Mouse (Mus musculus): ENCODE measurements at regions not wholly inside any gene's neighbourhood (a gene's known extent, or its start where the extent isn't known, plus 50 kb on each side); places are given as distances from the start of the nearest gene placed in this dataset.

DNA sequence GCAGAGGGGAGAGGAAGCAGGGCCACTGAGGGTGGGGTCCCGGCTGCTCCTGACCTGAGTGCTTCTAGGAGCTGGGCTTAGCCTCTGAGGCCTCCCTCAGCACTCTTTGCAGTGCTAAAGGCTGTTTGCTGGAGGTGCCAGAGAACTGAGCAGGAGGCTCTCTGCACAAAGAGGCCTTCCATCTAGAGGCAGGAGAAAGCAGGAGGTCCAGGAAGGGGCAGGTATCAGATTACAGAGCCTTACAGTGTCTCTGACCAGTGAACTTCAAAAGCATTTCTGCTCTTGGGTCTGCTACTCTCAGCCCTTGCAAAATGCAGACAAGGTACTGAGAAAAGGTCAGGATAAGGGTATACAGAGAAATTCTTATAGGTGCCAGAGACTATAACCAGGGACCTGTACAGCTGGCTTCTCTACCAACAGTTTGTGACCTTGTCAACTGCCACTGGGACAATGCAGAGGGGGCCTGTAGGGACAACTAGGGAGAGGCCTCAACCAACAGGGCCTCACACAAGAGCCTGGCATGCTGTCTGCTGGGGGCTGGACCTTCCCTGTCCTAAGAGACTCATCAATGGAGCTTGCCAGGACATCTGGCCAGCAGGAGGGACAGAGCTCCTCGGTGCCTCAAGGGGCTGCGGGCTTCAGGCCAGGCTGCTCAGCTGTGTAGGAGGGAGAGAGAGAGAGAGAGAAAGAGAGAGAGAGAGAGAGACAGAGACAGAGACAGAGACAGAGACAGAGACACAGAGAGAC is 380.3 kb upstream of the Tshz3 start:
- no peaks in the 10 kb centered on the region for H3K36me3 ChIP-seq (ENCODE audit: control insufficient read depth, insufficient read depth, low read length)

GRCm38 (mm10) chr7:36313751-36314150 is 384.2 kb upstream of the Tshz3 start:
- Histone ChIP-seq H3K4me3 (ENCODE audit: low read depth, low read length) (no peak overlapping the region), H3K9ac (ENCODE audit: low read depth, low read length) (no peak overlapping the region), H3K36me3 (ENCODE audit: control insufficient read depth, insufficient read depth, low read length) (no peaks in the 10 kb centered on the region), H3K9me3 (ENCODE audit: control insufficient read depth, low read length) (no peaks in the 10 kb centered on the region), H3K27ac (ENCODE audit: low read depth, low read length) (no peak overlapping the region), H3K27me3 (ENCODE audit: control insufficient read depth, insufficient read depth, low read length) (no peaks in the 10 kb centered on the region), H3K4me1 (replicated peaks; ENCODE audit: control insufficient read depth, insufficient read depth, low read length) (no peaks in the 10 kb centered on the region), H3K4me2 (replicated peaks; ENCODE audit: low read depth, low read length) (no peak overlapping the region)
- WGBS, result 78% methylated on average over 1 of the region's 1 CpGs
- ATAC-seq (ENCODE audit: low FRiP score) (no peak), DNase-seq (ENCODE audit: low spot score) (no peak)

More for the DNA sequence above, 380.3 kb upstream of the Tshz3 start:
- no peak overlapping the region for H3K27ac ChIP-seq (ENCODE audit: low read depth, low read length)
- no peaks in the 10 kb centered on the region for H3K4me1 ChIP-seq (replicated peaks; ENCODE audit: control insufficient read depth, insufficient read depth, low read length)
- 40% methylated on average over 3 of the region's 3 CpGs for WGBS
- DNase-seq (ENCODE audit: low spot score) (no peak), ATAC-seq (ENCODE audit: low FRiP score) (no peak)
- no peak overlapping the region for H3K4me3 ChIP-seq (ENCODE audit: low read depth, low read length)
- no peaks in the 10 kb centered on the region for H3K9me3 ChIP-seq (ENCODE audit: control insufficient read depth, low read length)
- H3K9ac ChIP-seq (ENCODE audit: low read depth, low read length), result no peak overlapping the region; the same call in 1 of the 2 replicates
- H3K4me2 ChIP-seq (replicated peaks; ENCODE audit: low read depth, low read length), result no peak overlapping the region
- H3K27me3 ChIP-seq (ENCODE audit: control insufficient read depth, insufficient read depth, low read length), result no peaks in the 10 kb centered on the region

- DNase-seq (ENCODE audit: low spot score) (no peak), ATAC-seq (ENCODE audit: low FRiP score) (no peak)
- H3K27me3 ChIP-seq (ENCODE audit: control insufficient read depth, insufficient read depth, low read length), result no peaks in the 10 kb centered on the region
Observed at GRCm38 (mm10) chr7:36309761-36310605, 387.9 kb upstream of the Tshz3 start.

DNA sequence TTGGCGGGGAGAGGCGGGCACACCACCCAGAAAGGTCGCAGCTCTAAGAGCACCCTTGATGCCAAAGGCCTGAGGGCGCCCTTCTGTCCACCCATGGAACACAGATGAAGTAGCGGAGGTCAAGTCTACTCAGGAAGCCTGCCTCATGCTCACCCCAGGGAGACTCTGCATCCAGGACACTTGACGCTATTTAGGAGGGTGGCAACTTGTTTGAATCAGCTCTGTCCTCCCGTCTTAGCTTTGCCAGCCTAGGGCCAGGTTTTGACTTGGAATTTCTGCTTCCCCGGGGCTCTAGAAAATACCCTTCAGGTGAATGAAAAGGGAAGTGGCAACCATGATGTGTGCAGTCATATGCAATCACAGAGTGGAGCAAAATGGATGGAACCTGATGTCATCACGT is 389.2 kb upstream of the Tshz3 start:
- no peak overlapping the region for H3K4me2 ChIP-seq (replicated peaks; ENCODE audit: low read depth, low read length)
- H3K27me3 ChIP-seq (ENCODE audit: control insufficient read depth, insufficient read depth, low read length), result no peaks in the 10 kb centered on the region
- H3K36me3 ChIP-seq (ENCODE audit: control insufficient read depth, insufficient read depth, low read length), result no peaks in the 10 kb centered on the region
- H3K4me1 ChIP-seq (replicated peaks; ENCODE audit: control insufficient read depth, insufficient read depth, low read length), result no peaks in the 10 kb centered on the region
- H3K9me3 ChIP-seq (ENCODE audit: control insufficient read depth, low read length), result no peaks in the 10 kb centered on the region
- WGBS, result 89% methylated on average over 9 of the region's 9 CpGs
- H3K9ac ChIP-seq (ENCODE audit: low read depth, low read length), result no peak overlapping the region
- no peak overlapping the region for H3K4me3 ChIP-seq (ENCODE audit: low read depth, low read length)
- DNase-seq (ENCODE audit: low spot score) (no peak), ATAC-seq (ENCODE audit: low FRiP score) (no peak)
- no peak overlapping the region for H3K27ac ChIP-seq (ENCODE audit: low read depth, low read length)

More at GRCm38 (mm10) chr7:36309761-36310605, 387.9 kb upstream of the Tshz3 start:
- H3K4me3 ChIP-seq (ENCODE audit: low read depth, low read length), result no peak overlapping the region
- no peaks in the 10 kb centered on the region for H3K4me1 ChIP-seq (replicated peaks; ENCODE audit: control insufficient read depth, insufficient read depth, low read length)
- WGBS, result 84% methylated on average over 5 of the region's 5 CpGs
- H3K27ac ChIP-seq (ENCODE audit: low read depth, low read length), result no peak overlapping the region
- no peaks in the 10 kb centered on the region for H3K36me3 ChIP-seq (ENCODE audit: control insufficient read depth, insufficient read depth, low read length)
- no peak overlapping the region for H3K9ac ChIP-seq (ENCODE audit: low read depth, low read length)
- H3K9me3 ChIP-seq (ENCODE audit: control insufficient read depth, low read length), result no peaks in the 10 kb centered on the region
- H3K4me2 ChIP-seq (replicated peaks; ENCODE audit: low read depth, low read length), result no peak overlapping the region

DNA sequence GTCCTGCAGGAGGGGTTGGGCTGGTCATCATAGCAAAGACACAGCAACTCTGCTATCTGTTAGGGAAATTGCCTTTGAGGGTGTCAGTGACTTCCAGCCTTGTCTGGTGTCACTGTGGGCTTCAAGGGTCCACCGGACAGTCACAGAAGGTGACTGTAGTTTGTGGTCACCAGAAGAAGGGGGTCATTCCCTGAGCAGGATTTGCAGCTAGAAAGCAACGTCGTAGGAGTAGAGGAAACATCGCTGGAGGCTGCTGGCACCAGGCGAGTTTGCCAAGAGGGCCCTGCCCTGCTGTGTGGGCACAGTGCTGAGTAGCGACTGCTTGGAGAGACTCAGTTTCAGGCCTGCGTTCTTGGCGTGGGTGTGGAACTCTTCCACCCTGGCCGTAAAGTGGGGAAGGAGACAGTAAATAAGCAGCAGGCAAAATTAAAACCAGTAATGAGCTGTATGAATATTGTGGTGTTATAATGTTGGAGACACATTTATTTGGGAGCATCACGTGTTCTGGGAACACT is 389.8 kb upstream of the Tshz3 start:
- H3K27me3 ChIP-seq (ENCODE audit: control insufficient read depth, insufficient read depth, low read length), result no peaks in the 10 kb centered on the region
- H3K4me2 ChIP-seq (replicated peaks; ENCODE audit: low read depth, low read length), result no peak overlapping the region
- no peaks in the 10 kb centered on the region for H3K4me1 ChIP-seq (replicated peaks; ENCODE audit: control insufficient read depth, insufficient read depth, low read length)
- DNase-seq (ENCODE audit: low spot score) (no peak), ATAC-seq (ENCODE audit: low FRiP score) (no peak)
- no peaks in the 10 kb centered on the region for H3K9me3 ChIP-seq (ENCODE audit: control insufficient read depth, low read length)
- H3K27ac ChIP-seq (ENCODE audit: low read depth, low read length), result no peak overlapping the region
- WGBS, result 86% methylated on average over 10 of the region's 10 CpGs
- no peaks in the 10 kb centered on the region for H3K36me3 ChIP-seq (ENCODE audit: control insufficient read depth, insufficient read depth, low read length)
- no peak overlapping the region for H3K4me3 ChIP-seq (ENCODE audit: low read depth, low read length)
- no peak overlapping the region for H3K9ac ChIP-seq (ENCODE audit: low read depth, low read length)

GRCm38 (mm10) chr7:36277275-36277674 is 420.6 kb upstream of the Tshz3 start:
- DNase-seq (ENCODE audit: low spot score) (no peak), ATAC-seq (ENCODE audit: low FRiP score) (no peak)
- H3K4me2 ChIP-seq (replicated peaks; ENCODE audit: low read depth, low read length), result no peak overlapping the region
- H3K27ac ChIP-seq (ENCODE audit: low read depth, low read length), result no peak overlapping the region
- no peaks in the 10 kb centered on the region for H3K4me1 ChIP-seq (replicated peaks; ENCODE audit: control insufficient read depth, insufficient read depth, low read length)
- no peak overlapping the region for H3K9ac ChIP-seq (ENCODE audit: low read depth, low read length)
- H3K27me3 ChIP-seq (ENCODE audit: control insufficient read depth, insufficient read depth, low read length), result no peaks in the 10 kb centered on the region
- H3K9me3 ChIP-seq (ENCODE audit: control insufficient read depth, low read length), result no peaks in the 10 kb centered on the region
- no peak overlapping the region for H3K4me3 ChIP-seq (ENCODE audit: low read depth, low read length)
- no peaks in the 10 kb centered on the region for H3K36me3 ChIP-seq (ENCODE audit: control insufficient read depth, insufficient read depth, low read length)

DNA sequence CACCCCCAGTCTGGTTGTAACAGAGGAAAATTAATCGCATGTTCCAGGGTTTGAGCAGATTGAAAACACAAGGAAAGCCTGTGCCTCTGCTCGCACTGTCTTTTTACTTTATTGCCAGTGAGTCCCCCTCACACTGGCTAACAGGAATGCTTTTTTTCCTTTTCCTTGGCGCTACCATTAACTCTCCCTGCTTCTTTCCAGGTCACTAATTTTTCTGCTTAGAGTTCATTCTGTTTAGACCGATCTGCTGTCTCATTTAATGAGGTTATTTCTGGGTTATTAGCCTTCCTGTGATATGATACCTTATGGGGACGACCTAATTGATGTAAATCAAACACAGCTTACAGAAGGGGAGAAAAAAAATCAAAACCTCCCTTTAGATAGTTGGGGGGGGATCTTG is 429.0 kb upstream of the Tshz3 start:
- Histone ChIP-seq H3K9ac (ENCODE audit: low read depth, low read length) (no peak overlapping the region), H3K4me1 (replicated peaks; ENCODE audit: control insufficient read depth, insufficient read depth, low read length) (no peaks in the 10 kb centered on the region), H3K27me3 (ENCODE audit: control insufficient read depth, insufficient read depth, low read length) (no peaks in the 10 kb centered on the region), H3K4me2 (replicated peaks; ENCODE audit: low read depth, low read length) (no peak overlapping the region), H3K9me3 (ENCODE audit: control insufficient read depth, low read length) (no peaks in the 10 kb centered on the region), H3K4me3 (ENCODE audit: low read depth, low read length) (no peak overlapping the region), H3K36me3 (ENCODE audit: control insufficient read depth, insufficient read depth, low read length) (no peaks in the 10 kb centered on the region), H3K27ac (ENCODE audit: low read depth, low read length) (no peak overlapping the region)
- 43% methylated on average over 5 of the region's 5 CpGs for WGBS
- ATAC-seq (ENCODE audit: low FRiP score) (no peak), DNase-seq (ENCODE audit: low spot score) (no peak)

DNA sequence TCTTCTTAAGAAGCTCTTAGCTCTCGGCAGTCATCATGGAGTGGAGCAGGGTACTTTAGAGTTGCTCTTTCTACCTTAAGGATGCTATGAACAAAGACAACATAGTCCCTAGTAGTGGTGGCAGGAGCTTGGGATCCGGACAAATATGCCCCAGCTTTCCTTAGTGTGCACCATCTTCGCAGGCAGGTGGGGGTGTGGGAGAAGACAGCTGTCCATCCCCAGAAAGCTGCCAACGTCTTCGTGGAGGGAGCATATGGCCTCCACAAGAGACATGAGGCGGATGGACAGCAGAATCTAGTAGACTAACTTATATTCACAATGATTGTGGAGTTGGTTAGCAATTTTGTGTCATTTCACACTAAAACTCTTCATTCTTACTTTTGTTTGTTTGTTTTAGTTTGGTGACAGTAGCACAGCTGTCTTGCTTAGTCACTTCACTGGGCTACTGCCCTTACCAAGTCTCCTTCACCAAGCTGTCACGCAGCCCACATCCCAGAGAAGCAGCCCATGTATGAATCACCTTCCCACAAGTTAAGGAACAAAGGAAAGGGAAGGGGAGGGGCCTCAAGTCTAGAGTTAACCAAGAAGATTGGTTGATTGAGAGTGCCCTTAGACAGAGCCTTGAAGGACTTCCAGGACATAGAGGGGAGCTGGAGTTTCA is 432.6 kb upstream of the Tshz3 start:
- no peaks in the 10 kb centered on the region for H3K9me3 ChIP-seq (ENCODE audit: control insufficient read depth, low read length)
- H3K4me3 ChIP-seq (ENCODE audit: low read depth, low read length), result no peak overlapping the region
- no peaks in the 10 kb centered on the region for H3K4me1 ChIP-seq (replicated peaks; ENCODE audit: control insufficient read depth, insufficient read depth, low read length)
- ATAC-seq (ENCODE audit: low FRiP score) (no peak), DNase-seq (ENCODE audit: low spot score) (no peak)
- H3K27ac ChIP-seq (ENCODE audit: low read depth, low read length), result no peak overlapping the region
- 94% methylated on average over 7 of the region's 7 CpGs for WGBS
- H3K36me3 ChIP-seq (ENCODE audit: control insufficient read depth, insufficient read depth, low read length), result no peaks in the 10 kb centered on the region
- no peaks in the 10 kb centered on the region for H3K27me3 ChIP-seq (ENCODE audit: control insufficient read depth, insufficient read depth, low read length)
- H3K4me2 ChIP-seq (replicated peaks; ENCODE audit: low read depth, low read length), result no peak overlapping the region
- H3K9ac ChIP-seq (ENCODE audit: low read depth, low read length), result no peak overlapping the region

All from hindbrain, embryonic 11.5 days (tissue).